Mouse (Mus musculus) liver, embryonic 12.5 days (tissue): ENCODE results near the gene Hoxa3. TPM values are rescaled to one million over a fixed set of nuclear protein-coding genes. Genes with fewer than 3 reads are reported as not detected.
A peak's percentile ranks its signal among the peaks of the same experiment; 100 is the strongest.

Experiments
- ATAC-seq: fragments of 200-750 bp; cut with Nextera tagmentation; 2 replicates; pipeline ENCODE4 v1.8.0; 2017; ENCODE audit warnings: moderate number of reproducible peaks, mild to moderate bottlenecking, moderate library complexity
- H3K27ac ChIP-seq: fragments of 300-500 bp; sonication (generic); 2 replicates; pipeline ENCODE4 v1.5.1; 2016; ENCODE audit warnings: mild to moderate bottlenecking
- H3K27me3 ChIP-seq: fragments of 300-500 bp; sonication (generic); replicated peaks from 2 replicates; pipeline ENCODE4 v1.6.1; 2016; ENCODE audit warnings: mild to moderate bottlenecking, moderate library complexity
- H3K36me3 ChIP-seq: fragments of 300-500 bp; sonication (generic); 2 replicates; pipeline ENCODE4 v1.6.1; 2016; ENCODE audit warnings: mild to moderate bottlenecking, moderate library complexity
- H3K4me1 ChIP-seq: fragments of 300-500 bp; sonication (generic); 2 replicates; pipeline ENCODE4 v1.6.1; 2016
- H3K4me2 ChIP-seq: fragments of 300-500 bp; sonication (generic); 2 replicates; pipeline ENCODE4 v1.6.1; 2016; ENCODE audit warnings: mild to moderate bottlenecking, moderate library complexity
- H3K4me3 ChIP-seq: fragments of 300-500 bp; sonication (generic); 2 replicates; pipeline ENCODE4 v1.5.1; 2016; ENCODE audit warnings: mild to moderate bottlenecking, moderate library complexity
- H3K9ac ChIP-seq: fragments of 300-500 bp; sonication (generic); 2 replicates; pipeline ENCODE4 v1.6.1; 2016; ENCODE audit warnings: mild to moderate bottlenecking, moderate library complexity
- H3K9me3 ChIP-seq: fragments of 300-500 bp; sonication (generic); replicated peaks from 2 replicates; pipeline ENCODE4 v1.6.1; 2016; ENCODE audit warnings: mild to moderate bottlenecking, moderate library complexity
- WGBS: fragments of 180-500 bp; shearing (Covaris S2); methylation state at CpG from one replicate; pipeline ENCODE4 v1.1.7; 2016; ENCODE audit not compliant: insufficient replicate concordance; 5-methylcytosine and 5-hydroxymethylcytosine counted together
- polyA plus RNA-seq: library from polyadenylated mRNA; unstranded; fragments of >200 nt; fragmentation: Nextera tagmentation; extraction: Ambion mirVana; gene quantifications from 2 replicates; pipeline ENCODE4 v1.2.1, GENCODE M21; 2016

Gene Hoxa3
- polyA plus RNA-seq, 1 experiment from 2014 or later = 0.97 TPM

DNA sequence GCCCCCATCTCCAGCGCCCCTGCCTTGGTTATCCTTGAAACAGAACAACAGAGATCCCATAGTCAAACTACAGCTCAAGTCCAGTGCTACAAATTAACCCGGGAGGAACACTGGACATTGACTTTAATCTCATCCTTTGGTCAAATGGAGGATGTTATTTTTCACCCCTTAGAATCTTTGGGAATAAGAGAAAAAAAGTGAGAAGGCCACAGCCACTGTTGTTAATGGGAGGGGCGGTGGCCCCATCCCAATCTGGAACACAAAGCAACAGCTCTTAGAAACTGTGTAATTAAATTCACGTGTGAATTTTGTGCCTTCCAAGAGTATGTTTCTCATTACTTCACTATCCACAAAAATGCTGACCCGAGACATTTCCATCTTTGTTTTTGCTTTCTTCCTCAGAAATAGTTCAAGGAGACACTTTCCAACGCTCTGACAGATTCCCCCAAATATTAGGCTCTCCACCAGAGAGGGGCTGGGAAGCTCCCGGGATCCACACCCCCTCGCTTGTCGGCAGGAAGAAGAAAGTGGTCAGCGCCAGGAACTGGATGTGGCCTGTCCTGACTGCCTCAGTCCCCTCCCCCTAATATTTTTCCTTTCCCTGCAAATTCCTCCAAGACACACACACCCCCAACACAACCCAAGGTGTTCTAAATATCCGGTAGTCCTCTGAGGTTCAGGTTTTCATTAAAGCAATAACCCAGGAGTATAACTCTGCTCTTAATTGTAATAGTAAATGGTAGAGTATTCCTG, 14.5 kb upstream of the Hoxa3 start:
- H3K36me3 ChIP-seq = no peaks in the 10 kb centered on the region
- ATAC-seq = no peak

GRCm38 (mm10) chr6:52226569-52227257, 13.6 kb upstream of the Hoxa3 start:
- Histone ChIP-seq H3K4me3 (no peak overlapping the region), H3K9ac (no peak overlapping the region), H3K9me3 (no peaks in the 10 kb centered on the region), H3K4me1 (peaks cover 5% of the 10 kb centered on the region), H3K4me2 (peak overlapping the region; percentile 34; the same call in 1 of the 2 replicates), H3K27ac (no peak overlapping the region), H3K27me3 (peaks cover 97% of the 10 kb centered on the region), H3K36me3 (no peaks in the 10 kb centered on the region)
- 7% methylated on average over 26 of the region's 26 CpGs for WGBS
- no peak for ATAC-seq

More for the DNA sequence above, 14.5 kb upstream of the Hoxa3 start:
- Histone ChIP-seq H3K4me2 (no peak overlapping the region), H3K9me3 (no peaks in the 10 kb centered on the region), H3K27ac (no peak overlapping the region), H3K4me1 (no peaks in the 10 kb centered on the region), H3K4me3 (no peak overlapping the region), H3K27me3 (peaks cover 97% of the 10 kb centered on the region), H3K9ac (no peak overlapping the region)
- WGBS = 7% methylated on average over 11 of the region's 11 CpGs

GRCm38 (mm10) chr6:52225612-52226568, 12.8 kb upstream of the Hoxa3 start:
- Histone ChIP-seq H3K36me3 (no peaks in the 10 kb centered on the region), H3K27me3 (peaks cover 99% of the 10 kb centered on the region), H3K9me3 (no peaks in the 10 kb centered on the region), H3K4me3 (peak overlapping the region; percentile 25), H3K4me1 (peaks cover 12% of the 10 kb centered on the region), H3K9ac (no peak overlapping the region), H3K27ac (no peak overlapping the region), H3K4me2 (peak overlapping the region; percentile 34)
- 4% methylated on average over 69 of the region's 69 CpGs for WGBS
- ATAC-seq = no peak

- H3K9me3 ChIP-seq = no peaks in the 10 kb centered on the region
- H3K4me2 ChIP-seq = peak overlapping the region; percentile 34
- ATAC-seq = no peak
- peaks cover 99% of the 10 kb centered on the region for H3K27me3 ChIP-seq
- H3K27ac ChIP-seq = no peak overlapping the region
- H3K36me3 ChIP-seq = no peaks in the 10 kb centered on the region
- 2% methylated on average over 36 of the region's 36 CpGs for WGBS
- H3K9ac ChIP-seq = no peak overlapping the region
- peak overlapping the region; percentile 25 for H3K4me3 ChIP-seq
- H3K4me1 ChIP-seq = peaks cover 12% of the 10 kb centered on the region
Measured at GRCm38 (mm10) chr6:52224895-52225611, 11.9 kb upstream of the Hoxa3 start.

GRCm38 (mm10) chr6:52223939-52224760, 11.0 kb upstream of the Hoxa3 start:
- H3K4me3 ChIP-seq = peak overlapping the region; percentile 25; the same call in 1 of the 2 replicates

GRCm38 (mm10) chr6:52222729-52223128, 9.6 kb upstream of the Hoxa3 start:
- no peak for ATAC-seq
- Histone ChIP-seq H3K4me3 (no peak overlapping the region), H3K9me3 (no peaks in the 10 kb centered on the region), H3K36me3 (no peaks in the 10 kb centered on the region), H3K27ac (no peak overlapping the region), H3K27me3 (peaks cover 100% of the 10 kb centered on the region), H3K9ac (no peak overlapping the region), H3K4me2 (no peak overlapping the region), H3K4me1 (peaks cover 12% of the 10 kb centered on the region)
- 25% methylated on average over 13 of the region's 13 CpGs for WGBS

More at GRCm38 (mm10) chr6:52223939-52224760, 11.0 kb upstream of the Hoxa3 start:
- WGBS = 5% methylated on average over 24 of the region's 24 CpGs
- ATAC-seq = no peak
- H3K9ac ChIP-seq = no peak overlapping the region
- H3K4me1 ChIP-seq = peaks cover 12% of the 10 kb centered on the region
- peaks cover 99% of the 10 kb centered on the region for H3K27me3 ChIP-seq
- H3K36me3 ChIP-seq = no peaks in the 10 kb centered on the region
- no peak overlapping the region for H3K27ac ChIP-seq
- no peaks in the 10 kb centered on the region for H3K9me3 ChIP-seq
- 0 out of 2 replicates have a peak overlapping the region, but pooled peaks have one; percentile 8 for H3K4me2 ChIP-seq

DNA sequence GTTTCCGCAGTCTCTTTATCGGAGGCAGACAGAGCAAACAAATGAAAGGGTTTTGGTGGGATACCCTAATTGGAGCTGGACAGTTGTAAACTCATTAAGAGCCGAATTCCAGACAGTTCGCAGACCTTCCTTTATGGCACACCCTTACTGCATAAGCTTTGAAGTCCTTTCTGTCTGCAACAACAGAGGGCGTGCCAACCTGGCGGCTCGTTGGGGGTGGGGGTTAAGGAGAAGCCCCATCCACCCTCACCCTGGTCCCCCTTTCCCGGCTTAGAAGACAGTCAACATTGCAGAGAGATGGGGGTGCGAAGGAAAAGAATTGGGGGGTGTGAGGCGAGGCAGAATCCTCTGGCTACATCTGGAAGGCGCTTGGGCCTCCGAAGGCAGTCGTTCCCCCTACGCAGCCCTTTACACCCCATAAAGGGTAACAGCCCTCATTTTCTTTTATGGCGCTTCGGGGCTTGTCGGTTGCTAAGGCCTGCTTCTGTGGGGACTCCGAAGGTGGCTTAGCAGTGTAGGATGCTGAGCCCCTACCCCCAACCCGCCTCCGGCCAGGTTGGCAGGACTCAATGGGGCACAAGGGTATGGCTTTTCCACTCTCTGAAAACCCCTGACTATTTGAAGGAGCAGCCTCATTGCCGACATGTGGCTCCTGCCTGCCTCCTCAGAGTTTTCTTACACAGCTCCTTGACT, 9.0 kb upstream of the Hoxa3 start:
- ATAC-seq = no peak

GRCm38 (mm10) chr6:52221337-52221992, 8.3 kb upstream of the Hoxa3 start, which contains the start of gene Hoxa7:
Gene Hoxa7, minus strand, starts transcription at chr6:52221854.
- H3K9me3 ChIP-seq = no peaks in the 10 kb centered on the region
- H3K4me1 ChIP-seq = peaks cover 17% of the 10 kb centered on the region
- H3K27ac ChIP-seq = no peak within 1 kb of the TSS
- H3K4me2 ChIP-seq = peak within 1 kb of the TSS; percentile 74
- H3K36me3 ChIP-seq = no peaks in the 10 kb centered on the region
- under 1% methylated on average over 46 of the region's 46 CpGs for WGBS
- H3K4me3 ChIP-seq = peak within 1 kb of the TSS; percentile 53
- ATAC-seq = no peak
- H3K9ac ChIP-seq = no peak within 1 kb of the TSS; the same call in 1 of the 2 replicates
- peaks cover 100% of the 10 kb centered on the region for H3K27me3 ChIP-seq

More for the DNA sequence above, 9.0 kb upstream of the Hoxa3 start:
- Histone ChIP-seq H3K9ac (no peak overlapping the region), H3K4me2 (peak overlapping the region; percentile 74), H3K4me1 (peaks cover 12% of the 10 kb centered on the region), H3K27me3 (peaks cover 100% of the 10 kb centered on the region), H3K27ac (no peak overlapping the region), H3K9me3 (no peaks in the 10 kb centered on the region), H3K36me3 (no peaks in the 10 kb centered on the region), H3K4me3 (peak overlapping the region; percentile 53)
- 14% methylated on average over 21 of the region's 21 CpGs for WGBS

GRCm38 (mm10) chr6:52220865-52221310, 7.8 kb upstream of the Hoxa3 start:
- Histone ChIP-seq H3K4me3 (peak overlapping the region; percentile 53), H3K4me2 (peak overlapping the region; percentile 74), H3K27me3 (peaks cover 100% of the 10 kb centered on the region), H3K9me3 (no peaks in the 10 kb centered on the region), H3K9ac (no peak overlapping the region; the same call in 1 of the 2 replicates), H3K36me3 (no peaks in the 10 kb centered on the region), H3K27ac (no peak overlapping the region), H3K4me1 (peaks cover 17% of the 10 kb centered on the region)
- 9% methylated on average over 12 of the region's 12 CpGs for WGBS
- ATAC-seq = no peak
